Mouse (Mus musculus) activated CD4-positive, CD25-positive, alpha-beta regulatory T cell (primary cell): ENCODE measurements around the gene Cops7b. TPM values are rescaled to one million over a fixed set of nuclear protein-coding genes. Genes with fewer than 3 reads are reported as not detected.

Experiments
- polyA plus RNA-seq, 2 experiments: library from polyadenylated mRNA; unstranded; fragments of 100-300 nt; shearing (Covaris generic); gene quantifications; one replicate each; pipeline ENCODE4 v1.2.1; 2017

Gene Cops7b
- 10 to 100 TPM; 26.6 to 26.8 TPM for polyA plus RNA-seq

DNA sequence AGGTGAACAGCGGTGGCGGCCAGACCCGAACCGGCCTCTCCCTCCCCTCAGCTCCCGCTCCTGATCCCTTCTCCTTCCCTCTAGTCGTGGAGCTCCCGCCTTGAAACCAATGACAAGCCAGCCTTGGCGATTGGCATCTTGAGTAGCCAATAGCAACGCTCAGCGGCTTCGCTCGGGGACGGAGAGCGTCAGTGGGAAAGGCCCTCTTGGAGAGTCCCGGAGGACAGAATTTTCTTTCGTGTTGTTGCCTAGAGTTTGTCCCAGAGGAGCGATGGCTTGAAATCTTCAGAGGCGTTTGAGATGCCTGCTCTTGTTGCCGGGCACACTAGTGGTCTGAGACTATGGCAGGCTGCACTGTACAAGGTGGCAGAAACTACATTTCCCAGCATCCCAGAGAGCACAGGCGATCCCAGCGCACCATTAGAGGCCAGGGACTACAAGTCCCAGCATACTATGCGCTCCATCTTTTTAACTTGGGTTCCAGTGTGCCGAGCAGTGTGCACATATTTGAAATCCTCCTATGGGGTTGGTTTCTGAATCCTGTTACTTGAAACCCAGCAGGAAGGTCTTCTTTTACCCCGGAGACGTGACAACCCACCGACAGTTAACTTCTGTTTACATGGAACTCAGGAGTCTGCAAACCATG lies at the start of gene Cops7b, which contains the start of gene Pde6d:
Cops7b (plus strand) TSS at position 454 of the 646 bp plus-strand sequence.
Pde6d (minus strand) TSS at position 179 of the 646 bp plus-strand sequence.

Other genes with a start within 250 kb of the Cops7b start
- gene Ncl, start 223.5 kb upstream of the Cops7b start, polyA plus RNA-seq, result 100 to 1,000 TPM; 395 to 527 TPM
- 1 to 10 TPM; 4.6 to 6.0 TPM for gene Nmur1, start 156.7 kb upstream of the Cops7b start, polyA plus RNA-seq
- not detected for gene Tex44, start 156.6 kb upstream of the Cops7b start, polyA plus RNA-seq
- 1,000 to 10,000 TPM; 1,702 to 1,935 TPM for gene Ptma, start 56.2 kb upstream of the Cops7b start, polyA plus RNA-seq
- gene Pde6d, start 275 bp upstream of the Cops7b start, polyA plus RNA-seq, result 10 to 100 TPM; 49.3 to 57.7 TPM
- gene Nppc, start 87.7 kb downstream of the Cops7b start, polyA plus RNA-seq, result not detected
- gene Dis3l2, start 120.9 kb downstream of the Cops7b start, polyA plus RNA-seq, result 10 to 100 TPM; 27.9 to 34.7 TPM